Mouse (Mus musculus): ENCODE data around the gene Mgp.

DNA sequence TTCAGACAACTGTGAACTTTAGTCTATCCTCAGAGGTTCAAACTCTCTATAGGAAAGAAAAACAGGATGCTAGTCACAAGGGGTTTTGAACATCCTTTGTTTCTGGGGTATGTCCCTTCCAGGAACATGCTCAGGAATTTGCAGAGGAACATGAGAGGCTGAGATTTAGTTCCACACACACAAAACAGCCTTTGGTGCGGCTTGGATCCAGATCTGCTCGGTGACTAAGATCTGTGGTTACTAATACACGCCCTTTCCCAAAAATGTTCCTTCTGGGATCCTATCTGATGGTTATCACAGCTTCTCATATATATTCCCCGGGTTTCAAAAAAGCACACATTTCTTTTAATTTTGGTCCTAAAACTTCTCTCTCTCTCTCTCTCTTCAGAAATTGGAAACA, 22.2 kb upstream of the Mgp start:
- no peak for TF ChIP-seq MAX (IDR thresholded peaks at IDR 0.05)
- no peak for TF ChIP-seq CTCF (IDR thresholded peaks at IDR 0.05; ENCODE audit: control insufficient read depth, insufficient read depth, insufficient read length)
- no peak for TF ChIP-seq CEBPB (IDR thresholded peaks at IDR 0.05; ENCODE audit: low read depth)
- TF ChIP-seq MYOD1 (IDR thresholded peaks at IDR 0.05; ENCODE audit: control insufficient read depth, insufficient read length, low read depth): no peak
- no peak for TF ChIP-seq USF1 (IDR thresholded peaks at IDR 0.05; ENCODE audit: low read depth)
